Mouse (Mus musculus) hindbrain, postnatal 0 days (tissue): ENCODE data around the gene Zfp618. TPM values are rescaled to one million over a fixed set of nuclear protein-coding genes. Genes with fewer than 3 reads are reported as not detected.

Experiments used
- ATAC-seq: fragments of 200-750 bp; cut with Nextera tagmentation; 2 replicates; pipeline ENCODE4 v1.8.0; 2017; ENCODE audit warnings: mild to moderate bottlenecking, moderate TSS enrichment, moderate library complexity
- DNase-seq: peaks from one replicate; pipeline ENCODE4 v3.0.0-alpha.2; 2015; ENCODE audit warnings: low spot score
- H3K27ac ChIP-seq: fragments of 300-500 bp; sonication (generic); 2 replicates; pipeline ENCODE4 v1.5.1; 2014; ENCODE audit warnings: mild to moderate bottlenecking
- H3K27me3 ChIP-seq: fragments of 300-500 bp; sonication (generic); 2 replicates; pipeline ENCODE4 v1.6.1; 2014; ENCODE audit warnings: low read length, mixed read lengths; ENCODE audit not compliant: insufficient read depth
- H3K36me3 ChIP-seq: fragments of 300-500 bp; sonication (generic); 2 replicates; pipeline ENCODE4 v1.6.1; 2014; ENCODE audit warnings: low read length, mixed read lengths; ENCODE audit not compliant: insufficient read depth
- H3K4me1 ChIP-seq: fragments of 300-500 bp; sonication (generic); 2 replicates; pipeline ENCODE4 v1.6.1; 2014; ENCODE audit warnings: antibody characterized with exemption, low read length, mixed read lengths; ENCODE audit not compliant: insufficient read depth
- H3K4me2 ChIP-seq: fragments of 300-500 bp; sonication (generic); 2 replicates; pipeline ENCODE4 v1.6.1; 2014; ENCODE audit warnings: low read depth, mild to moderate bottlenecking, low read length, moderate library complexity, mixed read lengths
- H3K4me3 ChIP-seq: fragments of 300-500 bp; sonication (generic); 2 replicates; pipeline ENCODE4 v1.5.1; 2014; ENCODE audit warnings: low read length
- H3K9ac ChIP-seq: fragments of 300-500 bp; sonication (generic); replicated peaks from 2 replicates; pipeline ENCODE4 v1.6.1; 2014; ENCODE audit warnings: mild to moderate bottlenecking, low read length, moderate library complexity, mixed read lengths
- H3K9me3 ChIP-seq: fragments of 300-500 bp; sonication (generic); 2 replicates; pipeline ENCODE4 v1.6.1; 2016; ENCODE audit warnings: low read length, mixed read lengths
- CTCF ChIP-seq: IDR thresholded peaks from 2 replicates; pipeline ENCODE4 v1.5.1; 2016; ENCODE audit warnings: antibody characterized with exemption, control low read depth, low read depth
- WGBS: fragments of 180-500 bp; shearing (Covaris S2); extraction: QIAGEN DNeasy Blood & Tissue Kit; methylation state at CpG from one replicate; pipeline ENCODE4 v1.1.7; 2014; 5-methylcytosine and 5-hydroxymethylcytosine counted together
- polyA plus RNA-seq: library from polyadenylated mRNA; unstranded; fragments of >200 nt; fragmentation: Nextera tagmentation; extraction: Ambion mirVana; gene quantifications from 2 replicates; pipeline ENCODE4 v1.2.1, GENCODE M21; 2015
- total RNA-seq: library from RNA; depleted of rRNA; stranded (reverse); fragments of >200 nt; gene quantifications from 2 replicates; pipeline ENCODE4 v1.2.3, GENCODE M21; 2014; rRNA removed

The Zfp618 gene
- total and polyA plus RNA-seq, 2 experiments from 2014 or later, result 16.2 to 26.8 TPM

GRCm38 (mm10) chr4:63171122-63171521 is 205.7 kb downstream of the Zfp618 start:
- Histone ChIP-seq H3K4me2 (no peak overlapping the region), H3K27ac (no peak overlapping the region), H3K36me3 (no peaks in the 10 kb centered on the region), H3K4me3 (no peak overlapping the region), H3K4me1 (no peaks in the 10 kb centered on the region), H3K9ac (no peak overlapping the region), H3K9me3 (0 out of 2 replicates have a peak, but pooled peaks cover 2% of the 10 kb centered on the region), H3K27me3 (no peaks in the 10 kb centered on the region)
- no peak for TF ChIP-seq CTCF
- ATAC-seq, result no peak
- WGBS, result 53% methylated on average over 24 of the region's 24 CpGs
- DNase-seq, result no peak

DNA sequence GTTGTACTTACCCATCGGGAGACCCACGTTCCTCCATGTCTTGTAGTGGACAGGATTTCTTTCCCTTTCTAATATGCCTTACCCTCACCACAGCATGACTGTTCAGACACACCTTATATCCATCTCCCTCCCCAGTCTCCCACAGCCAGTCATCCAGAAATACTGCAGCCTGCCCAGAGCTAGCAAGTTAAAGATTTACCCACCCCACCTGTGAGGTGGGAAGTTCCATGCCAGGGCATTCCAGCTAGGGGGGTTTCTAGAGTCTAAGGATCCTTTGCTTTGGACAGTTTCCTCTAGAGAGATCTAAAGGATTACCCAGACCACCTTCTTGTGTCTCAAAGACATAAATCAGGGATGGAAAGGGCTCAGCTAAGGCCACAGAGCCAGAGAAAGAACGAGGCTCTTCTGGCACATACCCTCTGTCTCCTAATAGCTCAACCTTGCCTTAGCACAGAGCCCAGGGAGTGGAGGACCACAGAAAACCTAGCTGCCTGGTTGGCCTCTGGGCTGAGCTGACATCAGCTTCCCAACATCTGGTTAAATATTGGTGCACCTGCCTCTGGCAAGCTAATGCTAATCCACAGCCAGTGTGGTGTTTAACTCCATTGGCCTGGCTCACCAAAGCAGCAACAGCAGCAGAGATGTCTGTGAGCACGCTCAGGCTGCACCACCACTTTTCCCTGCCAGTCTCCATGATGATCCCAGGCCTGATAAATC is 206.8 kb downstream of the Zfp618 start, which contains the start of gene Kif12:
Kif12 (minus strand) TSS at position 163 of the 717 bp plus-strand sequence.
- no peaks in the 10 kb centered on the region for H3K36me3 ChIP-seq
- 0 out of 2 replicates have a peak, but pooled peaks cover 2% of the 10 kb centered on the region for H3K9me3 ChIP-seq
- ATAC-seq (no peak), DNase-seq (no peak)
- no peak within 1 kb of the TSS for H3K4me2 ChIP-seq
- H3K27me3 ChIP-seq, result no peaks in the 10 kb centered on the region
- no peak within 1 kb of the TSS for H3K9ac ChIP-seq
- H3K4me3 ChIP-seq, result no peak within 1 kb of the TSS
- WGBS, result 86% methylated on average over 4 of the region's 4 CpGs
- no peaks in the 10 kb centered on the region for H3K4me1 ChIP-seq
- H3K27ac ChIP-seq, result no peak within 1 kb of the TSS
- no peak for TF ChIP-seq CTCF

DNA sequence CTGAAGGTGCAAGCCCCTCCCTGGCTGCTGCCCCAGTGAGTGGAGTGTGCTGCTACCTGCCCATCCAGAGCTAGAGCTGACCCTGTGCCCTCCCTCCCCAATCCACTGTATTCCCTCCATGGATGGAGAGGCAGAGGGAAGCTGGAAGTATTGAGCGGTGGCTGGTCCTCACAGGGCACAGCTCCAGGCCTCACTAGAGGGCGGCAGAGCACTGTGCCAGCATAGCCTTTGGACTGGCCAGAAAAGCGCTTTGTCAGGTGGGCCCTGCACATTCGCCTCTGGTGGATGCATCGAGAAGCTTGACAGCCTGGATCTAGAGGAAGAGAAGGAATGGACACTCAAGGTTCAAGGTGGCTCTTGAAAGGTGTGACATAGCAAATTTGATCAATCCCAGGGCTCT is 216.2 kb downstream of the Zfp618 start:
- peak; percentile 92 for DNase-seq
- no peaks in the 10 kb centered on the region for H3K27me3 ChIP-seq

GRCm38 (mm10) chr4:63186281-63186870 is 221.0 kb downstream of the Zfp618 start:
- H3K36me3 ChIP-seq, result no peaks in the 10 kb centered on the region
- H3K4me3 ChIP-seq, result no peak overlapping the region
- 40% methylated on average over 21 of the region's 21 CpGs for WGBS
- no peaks in the 10 kb centered on the region for H3K4me1 ChIP-seq
- H3K27me3 ChIP-seq, result no peaks in the 10 kb centered on the region
- no peak overlapping the region for H3K4me2 ChIP-seq
- ATAC-seq, result peak; percentile 50; the same call in 1 of the 2 replicates
- H3K9ac ChIP-seq, result no peak overlapping the region
- no peak overlapping the region for H3K27ac ChIP-seq
- no peak for TF ChIP-seq CTCF
- DNase-seq, result no peak
- H3K9me3 ChIP-seq, result no peaks in the 10 kb centered on the region

More for the DNA sequence above, 216.2 kb downstream of the Zfp618 start:
- WGBS, result 11% methylated on average over 5 of the region's 5 CpGs
- no peak overlapping the region for H3K4me2 ChIP-seq
- H3K27ac ChIP-seq, result no peak overlapping the region
- no peaks in the 10 kb centered on the region for H3K36me3 ChIP-seq
- peak; percentile 92 for ATAC-seq
- H3K4me3 ChIP-seq, result no peak overlapping the region
- peak; percentile 96 for TF ChIP-seq CTCF
- H3K9ac ChIP-seq, result no peak overlapping the region
- no peaks in the 10 kb centered on the region for H3K4me1 ChIP-seq
- H3K9me3 ChIP-seq, result no peaks in the 10 kb centered on the region

Other genes starting within 250 kb of the Zfp618 start
- gene Ambp, start 189.2 kb downstream of the Zfp618 start, total RNA-seq, result not detected in 2 replicates
- gene Ambp, start 189.2 kb downstream of the Zfp618 start, polyA plus RNA-seq, result not detected in 2 replicates
- 0.18 and 0.47 TPM in 2 replicates for gene Kif12, start 206.6 kb downstream of the Zfp618 start, total RNA-seq
- 0.10 and 0.39 TPM in 2 replicates for gene Kif12, start 206.6 kb downstream of the Zfp618 start, polyA plus RNA-seq
- 5.8 and 9.5 TPM in 2 replicates for gene Col27a1, start 248.4 kb downstream of the Zfp618 start, total RNA-seq
- gene Col27a1, start 248.4 kb downstream of the Zfp618 start, polyA plus RNA-seq, result 1.4 and 1.9 TPM in 2 replicates